Comparison of ENCODE assay signal across 28 mouse cellular contexts in the genomic region with DNA sequence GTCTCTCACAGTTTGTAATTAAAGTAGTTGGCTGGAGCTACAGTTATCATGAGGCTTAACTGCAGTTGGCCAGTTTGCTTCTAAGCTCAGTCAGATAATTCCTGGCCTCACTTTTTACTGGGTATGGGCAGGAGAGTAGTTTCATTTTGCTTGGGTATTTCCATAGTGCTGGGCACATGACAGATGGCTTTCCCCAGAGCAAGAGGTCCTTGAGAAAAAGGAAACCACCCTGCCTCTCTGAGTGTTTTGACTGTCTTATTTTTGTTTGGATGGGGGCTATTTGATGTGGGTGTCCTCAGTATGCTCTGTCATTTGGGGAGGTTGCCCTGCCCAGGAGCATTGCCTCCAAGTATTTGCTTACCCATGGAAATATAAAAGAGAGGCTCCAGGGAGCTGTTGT. TPM values are rescaled to one million over a fixed set of nuclear protein-coding genes. Genes with fewer than 3 reads are reported as not detected.
"Had no signal": no experiment of that assay in that cellular context is flagged by ENCODE, and none has a peak within 500 bp of the region (broad histone marks: within the 10 kb centered on the region; RNA-seq: fewer than 3 reads in every experiment).

No protein-coding gene starts in this region.

- ATAC-seq: forebrain, embryonic 13.5 days; forebrain, embryonic 14.5 days; forebrain, embryonic 15.5 days; forebrain, embryonic 16.5 days had no signal

- H3K9me3 ChIP-seq: embryonic facial prominence, embryonic 10.5 days; embryonic facial prominence, embryonic 12.5 days; embryonic facial prominence, embryonic 13.5 days; embryonic facial prominence, embryonic 15.5 days; forebrain, embryonic 10.5 days; forebrain, embryonic 12.5 days; forebrain, embryonic 13.5 days; forebrain, embryonic 15.5 days had no signal

- DNase-seq: cerebellum, adult 8-10 months; cerebellum, adult 9-10 months; cerebellum, adult 9-11 months; cerebellum, postnatal 10 days; cerebellum, postnatal 14 days; cerebellum, postnatal 25 days; cerebellum, postnatal 36 days; embryo, embryonic 11 days; gastrocnemius, adult 2 months; gastrocnemius, postnatal 10 days; gastrocnemius, postnatal 14 days; gastrocnemius, postnatal 25 days; gastrocnemius, postnatal 36 days; heart, adult 18-20 months; heart, adult 2 months had no signal

- H3K27me3 ChIP-seq: embryonic facial prominence, embryonic 12.5 days; embryonic facial prominence, embryonic 13.5 days; embryonic facial prominence, embryonic 15.5 days; forebrain, embryonic 12.5 days; forebrain, embryonic 13.5 days; forebrain, embryonic 15.5 days had no signal

- H3K4me1 ChIP-seq: embryonic facial prominence, embryonic 10.5 days; embryonic facial prominence, embryonic 12.5 days; embryonic facial prominence, embryonic 13.5 days; embryonic facial prominence, embryonic 15.5 days; forebrain, embryonic 10.5 days; forebrain, embryonic 12.5 days; forebrain, embryonic 13.5 days; forebrain, embryonic 15.5 days had no signal

- H3K4me3 ChIP-seq: embryonic facial prominence, embryonic 10.5 days; embryonic facial prominence, embryonic 12.5 days; embryonic facial prominence, embryonic 13.5 days; embryonic facial prominence, embryonic 15.5 days; erythroblast, embryonic 14.5 days; forebrain, embryonic 10.5 days; forebrain, embryonic 12.5 days; forebrain, embryonic 13.5 days; forebrain, embryonic 15.5 days; gastrocnemius, adult 2 months; heart, adult 2 months had no signal

- H3K27ac ChIP-seq: embryonic facial prominence, embryonic 10.5 days; embryonic facial prominence, embryonic 12.5 days; embryonic facial prominence, embryonic 13.5 days; embryonic facial prominence, embryonic 15.5 days; forebrain, embryonic 10.5 days; forebrain, embryonic 12.5 days; forebrain, embryonic 13.5 days; forebrain, embryonic 15.5 days; gastrocnemius, adult 2 months; heart, adult 2 months had no signal

- H3K4me2 ChIP-seq: embryonic facial prominence, embryonic 12.5 days; embryonic facial prominence, embryonic 13.5 days; embryonic facial prominence, embryonic 15.5 days; forebrain, embryonic 12.5 days; forebrain, embryonic 13.5 days; forebrain, embryonic 15.5 days had no signal

- H3K9ac ChIP-seq: embryonic facial prominence, embryonic 12.5 days; embryonic facial prominence, embryonic 13.5 days; embryonic facial prominence, embryonic 15.5 days; forebrain, embryonic 12.5 days; forebrain, embryonic 13.5 days; forebrain, embryonic 15.5 days had no signal

RNA-seq across cellular contexts. Expression of a gene that starts 32.3 kb away (rescaled TPM):
- total RNA-seq: heart, adult 2 months had no signal
- polyA plus RNA-seq: erythroblast, embryonic 14.5 days had no signal

RNA-seq across cellular contexts. Expression of a gene that starts 58.6 kb away (rescaled TPM):
- total RNA-seq: common myeloid progenitor, adult 5-6 weeks; granulocyte monocyte progenitor cell, adult 5-6 weeks had no signal
